Mouse (Mus musculus) cortical plate, adult 2 months (tissue): ENCODE results near the gene Urm1.

Experiments used
- CTCF ChIP-seq: fragments of 200-500 bp; IDR thresholded peaks from 2 replicates; pipeline ENCODE4 v1.5.1; 2011; ENCODE audit warnings: mild to moderate bottlenecking, control low read depth, low read length; ENCODE audit not compliant: insufficient read depth; ENCODE audit errors: extremely low read depth
- POLR2A ChIP-seq: fragments of 200-500 bp; IDR thresholded peaks from 2 replicates; pipeline ENCODE4 v1.6.1; 2011; ENCODE audit warnings: mild to moderate bottlenecking, low read length, control low read depth; ENCODE audit not compliant: insufficient read depth; ENCODE audit errors: extremely low read depth

- TF ChIP-seq CTCF = no peak
- TF ChIP-seq POLR2A = no peak
Observed at GRCm38 (mm10) chr2:29771611-29772461, 48.0 kb upstream of the Urm1 start.
